Mouse (Mus musculus): Measurements from ENCODE around the gene Oaz1. TPM values are rescaled to one million over a fixed set of nuclear protein-coding genes. Genes with fewer than 3 reads are reported as not detected.
A peak's percentile ranks its signal among the peaks of the same experiment; 100 is the strongest.

Gene Oaz1
- polyA plus RNA-seq (2014; fragmentation: Nextera tagmentation; extraction: Ambion mirVana), result 1,894 and 1,935 TPM in 2 replicates

GRCm38 (mm10) chr10:80826151-80827062 lies at the start of gene Oaz1:
Oaz1 (plus strand) TSS chr10:80826656.
- H3K9me3 ChIP-seq (replicated peaks; ENCODE audit: control insufficient read depth, low read length), result no peaks in the 10 kb centered on the region
- H3K4me2 ChIP-seq, result peak within 1 kb of the TSS; percentile 99
- H3K27me3 ChIP-seq (ENCODE audit: control insufficient read depth, insufficient read depth, low read length), result no peaks in the 10 kb centered on the region
- H3K4me1 ChIP-seq (ENCODE audit: control insufficient read depth, insufficient read depth, low read length), result peaks cover 29% of the 10 kb centered on the region
- WGBS (ENCODE audit: insufficient replicate concordance), result under 1% methylated on average over 77 of the region's 82 CpGs
- ATAC-seq (replicated peaks; ENCODE audit: insufficient number of reproducible peaks, low FRiP score, low TSS enrichment), result peak; percentile 94
- peak within 1 kb of the TSS; percentile 90 for H3K9ac ChIP-seq (ENCODE audit: low read depth, low read length)
- peaks cover 7% of the 10 kb centered on the region for H3K36me3 ChIP-seq (ENCODE audit: control insufficient read depth, insufficient read depth, low read length)
- peak within 1 kb of the TSS; percentile 94 for H3K27ac ChIP-seq (ENCODE audit: low read depth, low read length)
- peak within 1 kb of the TSS; percentile 76 for H3K4me3 ChIP-seq (ENCODE audit: low read depth, low read length)

GRCm38 (mm10) chr10:80777123-80777522 lies 49.3 kb upstream of the Oaz1 start:
- 93% methylated on average over 5 of the region's 5 CpGs for WGBS (ENCODE audit: insufficient replicate concordance)
- Histone ChIP-seq H3K4me2 (no peak overlapping the region), H3K27ac (ENCODE audit: low read depth, low read length) (no peak overlapping the region), H3K9ac (ENCODE audit: low read depth, low read length) (no peak overlapping the region), H3K27me3 (ENCODE audit: control insufficient read depth, insufficient read depth, low read length) (no peaks in the 10 kb centered on the region), H3K36me3 (ENCODE audit: control insufficient read depth, insufficient read depth, low read length) (peaks cover 47% of the 10 kb centered on the region), H3K4me1 (ENCODE audit: control insufficient read depth, insufficient read depth, low read length) (peaks cover 39% of the 10 kb centered on the region), H3K4me3 (ENCODE audit: low read depth, low read length) (no peak overlapping the region), H3K9me3 (replicated peaks; ENCODE audit: control insufficient read depth, low read length) (no peaks in the 10 kb centered on the region)
- ATAC-seq (replicated peaks; ENCODE audit: insufficient number of reproducible peaks, low FRiP score, low TSS enrichment), result no peak

GRCm38 (mm10) chr10:80779565-80779964 lies 46.9 kb upstream of the Oaz1 start:
- Histone ChIP-seq H3K4me3 (ENCODE audit: low read depth, low read length) (no peak overlapping the region), H3K9me3 (replicated peaks; ENCODE audit: control insufficient read depth, low read length) (no peaks in the 10 kb centered on the region), H3K9ac (ENCODE audit: low read depth, low read length) (no peak overlapping the region), H3K4me1 (ENCODE audit: control insufficient read depth, insufficient read depth, low read length) (peaks cover 19% of the 10 kb centered on the region), H3K4me2 (no peak overlapping the region), H3K27me3 (ENCODE audit: control insufficient read depth, insufficient read depth, low read length) (no peaks in the 10 kb centered on the region), H3K27ac (ENCODE audit: low read depth, low read length) (no peak overlapping the region), H3K36me3 (ENCODE audit: control insufficient read depth, insufficient read depth, low read length) (peaks cover 43% of the 10 kb centered on the region)
- no peak for ATAC-seq (replicated peaks; ENCODE audit: insufficient number of reproducible peaks, low FRiP score, low TSS enrichment)

GRCm38 (mm10) chr10:80784302-80784701 lies 42.2 kb upstream of the Oaz1 start:
- H3K4me1 ChIP-seq (ENCODE audit: control insufficient read depth, insufficient read depth, low read length), result no peaks in the 10 kb centered on the region
- H3K36me3 ChIP-seq (ENCODE audit: control insufficient read depth, insufficient read depth, low read length), result peaks cover 55% of the 10 kb centered on the region
- H3K9ac ChIP-seq (ENCODE audit: low read depth, low read length), result no peak overlapping the region
- no peaks in the 10 kb centered on the region for H3K9me3 ChIP-seq (replicated peaks; ENCODE audit: control insufficient read depth, low read length)
- H3K27me3 ChIP-seq (ENCODE audit: control insufficient read depth, insufficient read depth, low read length), result no peaks in the 10 kb centered on the region
- H3K4me3 ChIP-seq (ENCODE audit: low read depth, low read length), result no peak overlapping the region
- no peak overlapping the region for H3K27ac ChIP-seq (ENCODE audit: low read depth, low read length)
- ATAC-seq (replicated peaks; ENCODE audit: insufficient number of reproducible peaks, low FRiP score, low TSS enrichment), result no peak
- H3K4me2 ChIP-seq, result no peak overlapping the region
- WGBS (ENCODE audit: insufficient replicate concordance), result 95% methylated on average over 2 of the region's 2 CpGs

- Histone ChIP-seq H3K4me3 (ENCODE audit: low read depth, low read length) (no peak overlapping the region), H3K9me3 (replicated peaks; ENCODE audit: control insufficient read depth, low read length) (no peaks in the 10 kb centered on the region), H3K27me3 (ENCODE audit: control insufficient read depth, insufficient read depth, low read length) (no peaks in the 10 kb centered on the region), H3K4me2 (no peak overlapping the region), H3K9ac (ENCODE audit: low read depth, low read length) (no peak overlapping the region), H3K27ac (ENCODE audit: low read depth, low read length) (no peak overlapping the region), H3K36me3 (ENCODE audit: control insufficient read depth, insufficient read depth, low read length) (peaks cover 56% of the 10 kb centered on the region), H3K4me1 (ENCODE audit: control insufficient read depth, insufficient read depth, low read length) (no peaks in the 10 kb centered on the region)
- 88% methylated on average over 12 of the region's 12 CpGs for WGBS (ENCODE audit: insufficient replicate concordance)
- ATAC-seq (replicated peaks; ENCODE audit: insufficient number of reproducible peaks, low FRiP score, low TSS enrichment), result no peak
Observed at GRCm38 (mm10) chr10:80784871-80785270, 41.6 kb upstream of the Oaz1 start.

- H3K4me2 ChIP-seq, result no peak overlapping the region
- H3K9me3 ChIP-seq (replicated peaks; ENCODE audit: control insufficient read depth, low read length), result no peaks in the 10 kb centered on the region
- no peak for ATAC-seq (replicated peaks; ENCODE audit: insufficient number of reproducible peaks, low FRiP score, low TSS enrichment)
- H3K4me1 ChIP-seq (ENCODE audit: control insufficient read depth, insufficient read depth, low read length), result peaks cover 3% of the 10 kb centered on the region
- H3K9ac ChIP-seq (ENCODE audit: low read depth, low read length), result no peak overlapping the region
- H3K27me3 ChIP-seq (ENCODE audit: control insufficient read depth, insufficient read depth, low read length), result no peaks in the 10 kb centered on the region
- 92% methylated on average over 11 of the region's 11 CpGs for WGBS (ENCODE audit: insufficient replicate concordance)
- no peak overlapping the region for H3K4me3 ChIP-seq (ENCODE audit: low read depth, low read length)
- H3K27ac ChIP-seq (ENCODE audit: low read depth, low read length), result no peak overlapping the region
- H3K36me3 ChIP-seq (ENCODE audit: control insufficient read depth, insufficient read depth, low read length), result peaks cover 59% of the 10 kb centered on the region
Observed at GRCm38 (mm10) chr10:80785963-80786362, 40.5 kb upstream of the Oaz1 start.

- H3K27ac ChIP-seq (ENCODE audit: low read depth, low read length), result no peak overlapping the region
- no peak overlapping the region for H3K9ac ChIP-seq (ENCODE audit: low read depth, low read length)
- no peaks in the 10 kb centered on the region for H3K27me3 ChIP-seq (ENCODE audit: control insufficient read depth, insufficient read depth, low read length)
- no peak overlapping the region for H3K4me3 ChIP-seq (ENCODE audit: low read depth, low read length)
- no peaks in the 10 kb centered on the region for H3K9me3 ChIP-seq (replicated peaks; ENCODE audit: control insufficient read depth, low read length)
- H3K36me3 ChIP-seq (ENCODE audit: control insufficient read depth, insufficient read depth, low read length), result peaks cover 59% of the 10 kb centered on the region
- 83% methylated on average over 2 of the region's 2 CpGs for WGBS (ENCODE audit: insufficient replicate concordance)
- H3K4me2 ChIP-seq, result no peak overlapping the region
- H3K4me1 ChIP-seq (ENCODE audit: control insufficient read depth, insufficient read depth, low read length), result peaks cover 18% of the 10 kb centered on the region
- ATAC-seq (replicated peaks; ENCODE audit: insufficient number of reproducible peaks, low FRiP score, low TSS enrichment), result no peak
Observed at GRCm38 (mm10) chr10:80787517-80787916, 38.9 kb upstream of the Oaz1 start.

- Histone ChIP-seq H3K4me2 (no peak overlapping the region), H3K27ac (ENCODE audit: low read depth, low read length) (no peak overlapping the region; the same call in 1 of the 2 replicates), H3K4me3 (ENCODE audit: low read depth, low read length) (no peak overlapping the region), H3K27me3 (ENCODE audit: control insufficient read depth, insufficient read depth, low read length) (no peaks in the 10 kb centered on the region), H3K9me3 (replicated peaks; ENCODE audit: control insufficient read depth, low read length) (no peaks in the 10 kb centered on the region), H3K36me3 (ENCODE audit: control insufficient read depth, insufficient read depth, low read length) (peaks cover 65% of the 10 kb centered on the region), H3K9ac (ENCODE audit: low read depth, low read length) (no peak overlapping the region), H3K4me1 (ENCODE audit: control insufficient read depth, insufficient read depth, low read length) (peaks cover 18% of the 10 kb centered on the region)
- 75% methylated on average over 19 of the region's 19 CpGs for WGBS (ENCODE audit: insufficient replicate concordance)
- ATAC-seq (replicated peaks; ENCODE audit: insufficient number of reproducible peaks, low FRiP score, low TSS enrichment), result no peak
Observed at GRCm38 (mm10) chr10:80790761-80791404, 35.6 kb upstream of the Oaz1 start.
